Mouse (Mus musculus) olfactory bulb, adult 2 months (tissue): ENCODE results near the gene Ciita.

Experiments used
- CTCF ChIP-seq: fragments of 200-500 bp; IDR thresholded peaks from 2 replicates; pipeline ENCODE4 v1.5.1; 2012; ENCODE audit warnings: low read depth, mild to moderate bottlenecking, low read length, moderate library complexity; ENCODE audit not compliant: insufficient read depth
- POLR2A ChIP-seq: fragments of 200-500 bp; IDR thresholded peaks from 2 replicates; pipeline ENCODE4 v1.6.1; 2012; ENCODE audit warnings: mild to moderate bottlenecking, low read depth, low read length, moderate library complexity; ENCODE audit not compliant: insufficient read depth

DNA sequence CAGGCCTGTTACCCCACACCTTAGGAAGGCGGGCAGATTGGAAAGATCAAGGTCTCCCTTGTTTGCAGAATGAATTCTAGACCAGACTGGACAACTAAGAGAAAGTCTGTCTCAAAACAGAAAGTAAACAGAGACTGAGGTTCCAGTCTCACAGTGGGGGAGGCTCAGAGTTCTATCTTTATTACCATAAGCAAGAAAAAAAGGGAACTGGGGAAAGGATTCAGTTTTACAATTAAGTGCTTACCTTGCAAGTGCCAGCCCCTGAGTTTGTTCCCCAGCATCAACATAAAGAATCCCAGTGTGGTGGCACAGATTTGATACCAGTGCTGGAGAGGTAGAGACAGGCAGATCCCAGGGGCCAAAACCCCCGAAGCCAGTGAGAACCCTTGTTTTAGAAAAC, 3.9 kb upstream of the Ciita start:
- TF ChIP-seq CTCF (no peak), POLR2A (no peak)
